Mouse (Mus musculus) heart, embryonic 15.5 days (tissue): ENCODE results near the gene Lbx2. TPM values are rescaled to one million over a fixed set of nuclear protein-coding genes. Genes with fewer than 3 reads are reported as not detected.

ENCODE experiments used
- ATAC-seq: fragments of 200-750 bp; cut with Nextera tagmentation; replicated peaks from 2 replicates; pipeline ENCODE4 v1.8.0; 2017; ENCODE audit warnings: low read depth, moderate TSS enrichment; ENCODE audit not compliant: insufficient number of reproducible peaks, insufficient read depth, low FRiP score
- H3K27ac ChIP-seq: fragments of 300-500 bp; sonication (generic); 2 replicates; pipeline ENCODE4 v1.5.1; 2015; ENCODE audit warnings: mild to moderate bottlenecking, inconsistent platforms
- H3K27me3 ChIP-seq: fragments of 300-500 bp; sonication (generic); 2 replicates; pipeline ENCODE4 v1.6.1; 2015; ENCODE audit warnings: inconsistent platforms
- H3K36me3 ChIP-seq: fragments of 300-500 bp; sonication (generic); 2 replicates; pipeline ENCODE4 v1.6.1; 2015; ENCODE audit warnings: mild to moderate bottlenecking, inconsistent platforms
- H3K4me1 ChIP-seq: fragments of 300-500 bp; sonication (generic); replicated peaks from 2 replicates; pipeline ENCODE4 v1.6.1; 2015; ENCODE audit warnings: inconsistent platforms
- H3K4me2 ChIP-seq: fragments of 300-500 bp; sonication (generic); 2 replicates; pipeline ENCODE4 v1.6.1; 2015; ENCODE audit warnings: inconsistent platforms, mild to moderate bottlenecking, moderate library complexity
- H3K4me3 ChIP-seq: fragments of 300-500 bp; sonication (generic); 2 replicates; pipeline ENCODE4 v1.5.1; 2015; ENCODE audit warnings: mild to moderate bottlenecking, inconsistent platforms
- H3K9ac ChIP-seq: fragments of 300-500 bp; sonication (generic); 2 replicates; pipeline ENCODE4 v1.6.1; 2015; ENCODE audit warnings: mild to moderate bottlenecking, inconsistent platforms
- H3K9me3 ChIP-seq: fragments of 300-500 bp; sonication (generic); replicated peaks from 2 replicates; pipeline ENCODE4 v1.6.1; 2016; ENCODE audit warnings: inconsistent platforms
- WGBS: fragments of 180-500 bp; shearing (Covaris S2); methylation state at CpG from one replicate; pipeline ENCODE4 v1.1.7; 2015; ENCODE audit warnings: mixed read lengths; 5-methylcytosine and 5-hydroxymethylcytosine counted together
- polyA plus RNA-seq: library from polyadenylated mRNA; unstranded; fragments of >200 nt; fragmentation: Nextera tagmentation; extraction: Ambion mirVana; gene quantifications from 2 replicates; pipeline ENCODE4 v1.2.1, GENCODE M21; 2015

Lbx2 gene
- polyA plus RNA-seq, 1 experiment from 2014 or later: 0.42 TPM

DNA sequence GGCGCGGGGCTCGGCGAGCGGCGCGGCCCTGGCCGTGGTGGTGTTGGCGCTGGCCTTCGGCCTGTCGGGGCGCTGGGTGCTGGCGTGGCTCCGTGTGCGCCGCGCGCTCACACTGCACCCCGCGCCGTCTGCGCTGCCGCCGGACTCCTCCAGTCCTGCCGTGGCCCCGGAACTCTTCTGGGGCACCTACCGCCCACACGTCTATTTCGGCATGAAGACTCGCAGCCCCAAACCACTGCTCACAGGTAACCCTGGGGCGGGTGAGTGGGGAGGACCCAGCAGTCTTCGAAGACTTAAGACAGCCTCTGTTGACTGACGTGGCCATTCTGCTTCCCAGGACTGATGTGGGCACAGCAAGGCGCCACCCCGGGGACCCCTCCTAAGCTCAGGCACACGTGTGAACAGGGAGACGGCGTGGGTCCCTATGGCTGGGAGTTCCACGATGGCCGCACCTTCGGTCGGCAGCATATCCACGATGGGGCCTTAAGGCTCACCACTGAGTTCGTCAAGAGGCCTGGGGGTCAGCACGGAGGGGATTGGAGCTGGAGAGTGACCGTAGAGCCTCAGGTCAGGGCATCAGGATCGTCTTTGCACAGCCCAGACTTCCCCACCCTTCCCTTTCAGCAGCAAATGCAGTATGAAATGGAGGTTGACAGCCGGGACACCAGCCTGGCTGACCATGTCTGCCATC is 29.7 kb downstream of the Lbx2 start:
- ATAC-seq: no peak
- WGBS: under 1% methylated on average over 40 of the region's 48 CpGs
- peaks cover 15% of the 10 kb centered on the region; the same call in 1 of the 2 replicates for H3K36me3 ChIP-seq
- peak overlapping the region; percentile 94 for H3K4me2 ChIP-seq
- H3K4me1 ChIP-seq: peaks cover 46% of the 10 kb centered on the region
- peak overlapping the region; percentile 84 for H3K4me3 ChIP-seq
- H3K27me3 ChIP-seq: no peaks in the 10 kb centered on the region
- peak overlapping the region; percentile 83 for H3K9ac ChIP-seq
- no peaks in the 10 kb centered on the region for H3K9me3 ChIP-seq
- peak overlapping the region; percentile 78 for H3K27ac ChIP-seq

DNA sequence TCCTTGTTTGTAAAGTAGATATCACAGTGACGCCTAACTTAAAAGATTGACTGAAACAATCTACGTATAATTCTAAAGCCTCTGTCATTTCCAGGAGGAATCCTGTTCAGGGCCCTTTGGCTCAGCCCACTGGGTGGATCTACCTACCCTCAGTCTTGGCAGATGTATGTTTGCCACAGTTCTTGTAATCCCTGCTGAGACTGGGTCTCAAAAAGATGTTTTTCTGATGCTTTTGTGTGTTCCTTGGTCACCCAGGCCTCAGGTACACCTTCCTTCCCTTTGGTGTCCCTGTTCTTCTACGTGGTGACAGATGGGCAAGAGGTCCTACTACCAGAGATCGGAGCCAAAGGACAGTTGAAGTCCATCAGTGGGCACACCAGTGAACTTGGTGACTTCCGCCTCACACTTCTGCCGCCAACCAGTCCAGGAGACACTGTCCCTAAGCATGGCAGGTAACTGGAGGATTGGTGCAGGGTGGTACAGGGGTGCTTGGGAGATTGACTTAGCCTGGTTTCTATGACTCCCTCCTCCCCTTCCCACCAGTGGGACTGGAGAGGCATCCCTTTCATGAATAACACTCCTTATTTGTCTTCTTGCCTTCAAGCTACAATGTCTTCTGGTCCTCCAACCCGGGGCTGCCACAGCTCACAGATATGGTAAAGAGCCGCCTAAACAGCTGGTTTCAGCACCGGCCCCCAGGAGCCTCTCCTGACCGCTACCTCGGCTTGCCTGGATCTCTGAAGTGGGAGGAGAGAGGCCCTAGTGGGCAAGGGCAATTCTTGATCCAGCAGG is 30.4 kb downstream of the Lbx2 start:
- H3K36me3 ChIP-seq: peaks cover 12% of the 10 kb centered on the region; the same call in 1 of the 2 replicates
- peaks cover 44% of the 10 kb centered on the region for H3K4me1 ChIP-seq
- no peak for ATAC-seq
- peak overlapping the region; percentile 84 for H3K4me3 ChIP-seq
- peak overlapping the region; percentile 83 for H3K9ac ChIP-seq
- whole genome bisulfite sequencing: 68% methylated on average over 11 of the region's 11 CpGs
- no peaks in the 10 kb centered on the region for H3K27me3 ChIP-seq
- H3K4me2 ChIP-seq: peak overlapping the region; percentile 94
- H3K9me3 ChIP-seq: no peaks in the 10 kb centered on the region
- H3K27ac ChIP-seq: no peak overlapping the region

DNA sequence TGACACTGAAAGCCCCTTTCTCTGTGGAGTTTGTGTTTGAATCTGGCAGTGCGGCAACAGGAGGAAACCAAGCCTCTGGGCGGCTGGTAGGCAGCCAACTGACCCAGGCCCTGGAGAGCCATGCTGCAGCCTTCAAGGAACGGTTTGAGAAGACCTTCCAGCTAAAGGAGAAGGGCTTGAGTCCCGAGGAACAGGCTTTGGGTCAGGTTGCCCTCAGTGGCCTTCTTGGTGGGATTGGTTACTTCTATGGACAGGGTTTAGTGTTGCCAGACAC is 30.9 kb downstream of the Lbx2 start:
- H3K4me1 ChIP-seq: peaks cover 40% of the 10 kb centered on the region
- no peaks in the 10 kb centered on the region for H3K27me3 ChIP-seq
- no peak for ATAC-seq
- no peaks in the 10 kb centered on the region for H3K9me3 ChIP-seq
- WGBS: 80% methylated on average over 4 of the region's 4 CpGs
- H3K27ac ChIP-seq: no peak overlapping the region
- no peak overlapping the region for H3K4me3 ChIP-seq
- H3K4me2 ChIP-seq: no peak overlapping the region
- H3K36me3 ChIP-seq: peaks cover 12% of the 10 kb centered on the region; the same call in 1 of the 2 replicates
- no peak overlapping the region for H3K9ac ChIP-seq

DNA sequence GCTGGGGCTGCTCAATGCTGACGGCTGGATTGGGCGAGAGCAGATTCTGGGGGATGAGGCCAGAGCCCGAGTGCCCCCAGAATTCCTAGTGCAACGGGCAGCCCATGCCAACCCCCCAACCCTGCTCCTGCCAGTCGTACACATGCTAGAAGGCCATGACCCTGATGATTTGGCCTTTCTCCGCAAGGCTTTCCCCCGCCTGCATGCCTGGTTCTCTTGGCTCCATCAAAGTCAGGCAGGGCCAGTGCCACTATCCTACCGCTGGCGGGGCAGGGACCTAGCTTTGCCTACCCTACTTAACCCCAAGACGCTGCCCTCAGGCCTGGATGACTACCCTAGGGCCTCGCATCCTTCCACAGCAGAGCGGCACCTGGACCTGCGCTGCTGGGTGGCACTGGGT is 31.4 kb downstream of the Lbx2 start:
- ATAC-seq: no peak
- H3K4me3 ChIP-seq: no peak overlapping the region

DNA sequence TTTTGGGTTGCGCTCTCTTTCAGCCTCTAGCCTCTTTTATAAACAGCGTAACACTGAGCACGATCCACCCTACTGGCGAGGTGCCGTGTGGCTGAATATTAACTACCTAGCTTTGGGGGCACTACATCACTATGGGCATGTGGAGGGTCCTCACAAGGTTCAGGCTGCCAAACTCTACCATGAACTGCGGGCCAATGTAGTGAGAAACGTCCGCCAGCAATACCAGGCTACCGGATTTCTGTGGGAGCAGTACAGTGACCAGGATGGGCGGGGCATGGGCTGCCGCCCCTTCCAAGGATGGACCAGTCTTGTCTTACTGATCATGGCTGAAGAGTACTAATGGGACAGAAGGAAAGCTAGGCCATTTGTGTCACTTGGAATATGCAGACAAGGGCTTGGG is 32.2 kb downstream of the Lbx2 start:
- H3K4me3 ChIP-seq: no peak overlapping the region
- no peak overlapping the region for H3K27ac ChIP-seq
- ATAC-seq: no peak
- WGBS: 86% methylated on average over 11 of the region's 11 CpGs
- no peak overlapping the region for H3K9ac ChIP-seq
- H3K4me1 ChIP-seq: peaks cover 49% of the 10 kb centered on the region
- H3K4me2 ChIP-seq: no peak overlapping the region
- no peaks in the 10 kb centered on the region for H3K27me3 ChIP-seq
- H3K36me3 ChIP-seq: peaks cover 12% of the 10 kb centered on the region; the same call in 1 of the 2 replicates
- H3K9me3 ChIP-seq: no peaks in the 10 kb centered on the region

More for the DNA sequence above, 31.4 kb downstream of the Lbx2 start:
- H3K4me1 ChIP-seq: peaks cover 42% of the 10 kb centered on the region
- peaks cover 12% of the 10 kb centered on the region; the same call in 1 of the 2 replicates for H3K36me3 ChIP-seq
- H3K27me3 ChIP-seq: no peaks in the 10 kb centered on the region
- no peak overlapping the region for H3K4me2 ChIP-seq
- no peak overlapping the region for H3K27ac ChIP-seq
- H3K9ac ChIP-seq: no peak overlapping the region
- no peaks in the 10 kb centered on the region for H3K9me3 ChIP-seq
- WGBS: 87% methylated on average over 13 of the region's 13 CpGs

DNA sequence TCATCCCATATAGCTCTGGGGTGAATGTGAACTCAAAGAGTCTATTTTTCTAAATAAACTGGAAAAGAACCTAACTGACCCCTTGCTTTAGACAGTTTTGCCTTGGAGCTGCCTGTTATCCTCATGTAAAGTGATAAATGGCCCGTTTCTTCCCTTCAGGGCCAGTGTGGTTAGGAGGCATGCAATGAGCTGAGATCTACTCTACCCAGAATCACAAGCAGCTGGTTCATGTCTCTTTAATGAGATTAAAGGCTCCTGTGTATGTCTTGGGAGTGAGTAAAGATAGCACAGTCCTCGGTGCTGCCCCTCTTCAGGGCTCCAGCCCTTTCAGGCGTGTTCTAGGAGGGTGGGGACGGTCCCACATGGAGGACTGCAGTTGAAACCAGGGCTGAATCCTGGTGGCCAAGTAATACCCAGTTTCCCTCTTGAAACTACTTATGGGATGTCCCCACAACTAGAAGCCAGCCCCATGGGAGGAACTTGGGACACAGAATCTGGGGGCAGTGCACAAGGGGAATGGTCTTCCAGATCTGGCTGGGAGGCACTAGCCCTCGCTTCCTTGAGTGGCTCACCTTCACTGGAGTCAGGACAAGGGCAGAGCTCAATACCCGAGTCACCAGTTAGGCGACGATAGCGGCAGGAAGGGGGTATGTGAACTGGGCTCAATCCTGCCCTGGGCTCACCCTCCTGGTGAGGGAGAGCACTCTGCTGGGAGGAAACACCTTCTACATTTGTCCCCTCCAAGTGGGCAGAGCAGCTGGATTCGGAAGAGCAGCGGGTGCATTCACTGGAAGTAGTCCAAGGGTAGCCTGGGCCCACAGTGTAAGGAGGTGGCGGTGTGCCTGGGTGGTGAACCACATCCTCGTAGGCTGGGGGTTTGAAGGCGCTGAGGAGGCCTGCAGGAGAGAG is 32.9 kb downstream of the Lbx2 start:
- peaks cover 16% of the 10 kb centered on the region; the same call in 1 of the 2 replicates for H3K36me3 ChIP-seq
- 74% methylated on average over 14 of the region's 14 CpGs for WGBS
- peaks cover 53% of the 10 kb centered on the region for H3K4me1 ChIP-seq
- H3K9me3 ChIP-seq: no peaks in the 10 kb centered on the region
- H3K4me2 ChIP-seq: no peak overlapping the region
- no peak overlapping the region for H3K9ac ChIP-seq
- peak overlapping the region; percentile 31; the same call in 1 of the 2 replicates for H3K27ac ChIP-seq
- H3K27me3 ChIP-seq: no peaks in the 10 kb centered on the region
- H3K4me3 ChIP-seq: no peak overlapping the region
- no peak for ATAC-seq

DNA sequence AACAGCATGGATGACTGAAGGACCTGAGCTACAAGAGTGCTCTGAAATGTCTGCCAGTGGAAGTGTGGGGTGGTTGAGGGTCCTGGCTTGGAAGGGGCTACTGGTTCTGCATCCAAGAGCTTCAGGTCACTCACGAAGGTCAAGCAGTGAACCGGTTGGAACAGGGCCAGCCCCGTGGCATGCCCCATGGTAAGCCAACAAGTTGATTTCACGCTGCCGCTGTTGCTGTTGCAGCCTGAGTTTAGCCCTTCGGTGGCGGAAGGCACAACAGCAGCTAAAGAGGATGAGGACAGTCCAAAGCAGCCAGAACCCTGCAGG is 33.5 kb downstream of the Lbx2 start:
- Histone ChIP-seq H3K4me1 (peaks cover 54% of the 10 kb centered on the region), H3K9me3 (no peaks in the 10 kb centered on the region), H3K27ac (peak overlapping the region; percentile 31; the same call in 1 of the 2 replicates), H3K27me3 (no peaks in the 10 kb centered on the region), H3K4me3 (0 out of 2 replicates have a peak overlapping the region, but pooled peaks have one; percentile 77), H3K36me3 (peaks cover 16% of the 10 kb centered on the region; the same call in 1 of the 2 replicates), H3K9ac (no peak overlapping the region), H3K4me2 (peak overlapping the region; percentile 95; the same call in 1 of the 2 replicates)
- ATAC-seq: no peak
- WGBS: 75% methylated on average over 7 of the region's 7 CpGs

DNA sequence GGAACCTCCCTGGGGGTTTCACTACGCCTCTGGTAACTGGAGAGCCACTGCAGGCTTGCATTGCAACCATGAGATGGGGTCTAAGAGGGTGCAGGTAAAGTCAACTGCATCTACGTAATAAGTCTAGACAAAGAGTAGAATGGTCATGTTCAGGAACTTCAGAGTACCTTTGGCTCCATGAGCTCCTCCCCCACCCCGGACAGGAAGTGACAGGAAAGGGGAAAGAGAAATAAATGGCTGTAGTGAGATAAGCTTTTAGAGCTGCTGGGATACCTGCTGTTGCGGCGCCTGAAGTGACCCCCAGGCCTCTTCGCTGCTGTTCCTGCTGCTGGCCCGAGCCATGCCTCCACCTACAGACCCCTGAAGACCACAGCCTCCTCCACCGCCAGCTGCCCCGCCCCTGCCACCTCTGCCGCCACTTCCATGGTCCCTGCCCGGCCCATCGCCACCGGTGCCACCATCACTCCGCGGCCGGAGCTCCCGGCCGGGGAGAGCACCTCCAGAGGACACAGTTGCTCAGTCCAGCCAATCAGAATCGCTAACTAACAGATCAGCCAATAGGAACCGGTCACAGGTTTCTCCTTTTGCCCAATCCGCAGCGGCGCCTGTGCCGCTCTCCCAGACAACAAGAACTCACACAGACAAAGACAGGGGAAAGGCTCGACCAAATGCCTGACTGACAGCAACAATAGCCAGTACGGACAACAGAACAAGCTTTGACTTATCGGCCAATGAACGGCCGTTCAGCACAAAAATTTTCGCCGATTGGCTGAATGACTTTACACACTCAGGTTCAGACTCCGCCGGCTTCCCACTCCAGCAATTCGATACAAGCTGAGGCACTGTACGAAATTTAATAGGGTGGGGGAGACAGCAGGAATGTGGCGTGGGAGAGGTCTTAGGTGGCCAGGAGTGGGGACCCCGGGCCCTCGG is 35.0 kb downstream of the Lbx2 start, which contains the start of gene Wbp1:
Gene Wbp1 (minus strand): TSS at position 630 of the 933 bp plus-strand sequence.
- peak within 1 kb of the TSS; percentile 82 for H3K9ac ChIP-seq
- peak; percentile 96 for ATAC-seq
- peaks cover 16% of the 10 kb centered on the region; the same call in 1 of the 2 replicates for H3K36me3 ChIP-seq
- under 1% methylated on average over 38 of the region's 38 CpGs for WGBS
- H3K9me3 ChIP-seq: no peaks in the 10 kb centered on the region
- H3K4me3 ChIP-seq: peak within 1 kb of the TSS; percentile 77
- no peaks in the 10 kb centered on the region for H3K27me3 ChIP-seq
- peaks cover 49% of the 10 kb centered on the region for H3K4me1 ChIP-seq
- peak within 1 kb of the TSS; percentile 95 for H3K4me2 ChIP-seq
- H3K27ac ChIP-seq: peak within 1 kb of the TSS; percentile 92

DNA sequence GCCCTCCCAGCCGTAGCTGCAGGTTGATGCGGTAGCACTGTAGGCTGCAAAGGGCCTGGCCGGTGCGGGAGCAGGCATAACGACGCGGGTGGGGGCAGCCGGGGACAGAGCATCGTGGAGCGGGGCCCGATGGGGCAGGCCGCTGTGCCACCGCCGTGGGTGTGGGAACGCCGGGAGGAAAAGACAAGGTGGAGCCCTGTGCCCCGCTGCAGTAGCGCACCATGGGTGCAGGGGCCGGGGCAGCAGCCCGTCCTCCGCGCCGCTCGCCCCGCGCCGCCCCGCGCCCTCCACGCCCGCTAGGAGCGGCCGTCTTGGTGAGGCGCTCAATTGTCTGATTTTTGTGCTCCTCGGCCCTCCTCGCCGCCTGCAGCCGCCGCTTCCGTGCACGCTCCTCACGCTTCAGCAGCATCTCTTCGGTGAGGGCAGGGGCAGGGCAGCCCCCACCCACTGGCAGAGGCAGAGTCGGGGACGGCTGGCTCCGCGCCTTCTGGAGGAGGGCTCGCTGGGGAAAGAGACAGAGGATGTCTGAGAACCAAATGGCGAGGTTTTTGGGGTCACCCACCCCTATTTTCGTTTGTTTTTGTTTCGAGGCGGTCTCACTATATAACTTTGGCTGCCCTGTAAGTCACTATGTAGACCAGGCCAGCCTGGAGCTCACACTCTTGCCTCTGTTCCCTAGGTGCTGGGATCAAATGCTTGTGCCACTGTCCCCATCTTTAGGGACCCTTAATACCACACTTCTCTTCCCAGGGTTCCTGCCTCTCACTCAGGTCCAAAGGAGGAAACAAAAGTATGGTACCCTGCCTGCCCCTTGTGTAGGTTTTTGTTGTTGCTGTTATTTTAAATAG is 35.9 kb downstream of the Lbx2 start:
- Histone ChIP-seq H3K4me1 (peaks cover 43% of the 10 kb centered on the region), H3K27me3 (no peaks in the 10 kb centered on the region), H3K9me3 (no peaks in the 10 kb centered on the region), H3K9ac (peak overlapping the region; percentile 80), H3K36me3 (peaks cover 16% of the 10 kb centered on the region; the same call in 1 of the 2 replicates), H3K4me2 (peak overlapping the region; percentile 95), H3K4me3 (peak overlapping the region; percentile 77), H3K27ac (peak overlapping the region; percentile 92)
- WGBS: 2% methylated on average over 52 of the region's 52 CpGs
- peak; percentile 42 for ATAC-seq
